Mouse (Mus musculus) gastrocnemius, adult 2 months (tissue): ENCODE measurements around the gene Dvl1. TPM values are rescaled to one million over a fixed set of nuclear protein-coding genes. Genes with fewer than 3 reads are reported as not detected.

Experiments used
- DNase-seq: peaks from one replicate; pipeline ENCODE4 v3.0.0; 2022
- H3K27ac ChIP-seq: fragments of 200-600 bp; 2 replicates; pipeline ENCODE4 v1.8.1; 2022; ENCODE audit warnings: mild to moderate bottlenecking
- H3K4me3 ChIP-seq: fragments of 200-600 bp; 2 replicates; pipeline ENCODE4 v1.8.1; 2022; ENCODE audit warnings: mild to moderate bottlenecking, moderate library complexity
- CTCF ChIP-seq: fragments of 200-600 bp; IDR thresholded peaks from 2 replicates; pipeline ENCODE4 v1.8.1; 2022; ENCODE audit warnings: antibody characterized with exemption, mild to moderate bottlenecking, moderate library complexity
- intact Hi-C: fragments of 180-260 bp; cut with DNase I; formaldehyde crosslinking; loops from one replicate; pipeline ENCODE4 v1.15.1; 2025
- total RNA-seq, 2 experiments: library from RNA; stranded (reverse); gene quantifications; 2 replicates each; pipeline ENCODE4 v1.2.3; 2021

The Dvl1 gene
- total RNA-seq, 2 experiments from 2014 or later, result 116 to 122 TPM

GRCm38 (mm10) chr4:155905634-155906033 is 58.4 kb downstream of the Dvl1 start:
- H3K4me3 ChIP-seq, result no peak overlapping the region
- intact Hi-C loops, result no loop called here
- TF ChIP-seq CTCF, result no peak
- H3K27ac ChIP-seq, result no peak overlapping the region
- peak; percentile 15 for DNase-seq

DNA sequence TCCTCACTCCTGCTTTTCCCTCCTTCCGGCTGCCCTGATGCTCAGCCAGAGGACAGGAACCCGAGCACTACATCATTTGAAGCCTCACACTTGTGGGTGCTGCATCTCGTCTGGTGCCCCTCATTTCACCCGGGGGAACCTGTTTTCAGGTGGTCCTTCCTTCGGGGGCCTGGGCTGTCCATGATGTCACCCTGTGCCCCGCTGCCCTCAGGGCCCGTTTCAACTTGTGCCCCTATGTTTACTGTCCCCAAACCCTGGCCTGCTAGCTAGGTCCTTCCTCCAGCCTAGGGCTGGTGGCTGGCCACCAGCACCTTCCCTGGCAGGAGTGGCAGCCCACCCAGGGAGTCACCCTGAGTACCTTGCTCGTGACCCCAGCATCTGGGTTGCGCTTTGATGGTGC is 58.9 kb downstream of the Dvl1 start:
- intact Hi-C loops, result no loop called here
- DNase-seq, result peak; percentile 16

GRCm38 (mm10) chr4:155907003-155907402 is 59.8 kb downstream of the Dvl1 start:
- peak; percentile 13 for DNase-seq
- intact Hi-C loops, result no loop called here
- Histone ChIP-seq H3K27ac (no peak overlapping the region), H3K4me3 (no peak overlapping the region)
- TF ChIP-seq CTCF, result no peak

More for the DNA sequence above, 58.9 kb downstream of the Dvl1 start:
- no peak overlapping the region for H3K27ac ChIP-seq
- H3K4me3 ChIP-seq, result no peak overlapping the region
- TF ChIP-seq CTCF, result no peak

GRCm38 (mm10) chr4:155908281-155908680 is 61.1 kb downstream of the Dvl1 start:
- peak; percentile 18 for DNase-seq
- TF ChIP-seq CTCF, result no peak
- Histone ChIP-seq H3K27ac (no peak overlapping the region), H3K4me3 (no peak overlapping the region)
- intact Hi-C loops, result no loop called here

DNA sequence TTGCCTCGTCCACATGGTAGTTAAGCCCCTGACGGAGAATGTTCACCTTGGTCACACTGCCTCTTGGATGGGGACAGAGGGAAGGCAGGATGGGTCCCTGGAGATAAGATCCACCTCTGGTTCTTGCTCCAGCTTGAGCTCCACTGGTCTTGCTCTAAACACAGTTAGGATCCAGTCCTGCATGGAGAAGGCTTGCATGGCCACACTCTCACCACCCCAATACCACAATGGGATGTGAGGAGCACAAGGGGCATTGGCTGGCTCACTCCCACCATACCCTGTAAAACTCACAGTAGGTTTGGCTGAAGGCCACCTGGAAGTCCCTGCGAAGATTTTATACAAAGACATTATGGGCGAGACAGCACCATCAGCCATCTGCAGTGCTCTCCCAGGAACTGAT is 61.5 kb downstream of the Dvl1 start:
- TF ChIP-seq CTCF, result no peak
- Histone ChIP-seq H3K27ac (no peak overlapping the region), H3K4me3 (no peak overlapping the region)
- peak; percentile 17 for DNase-seq
- intact Hi-C loops, result no loop called here

Other genes starting within 250 kb of the Dvl1 start
- gene Slc35e2, start 246.0 kb upstream of the Dvl1 start, total RNA-seq, result 1 to 10 TPM; 3.3 to 5.7 TPM
- 10 to 100 TPM; 28.4 to 32.0 TPM for gene Cdk11b, start 222.5 kb upstream of the Dvl1 start, total RNA-seq
- gene Gm10563, start 202.0 kb upstream of the Dvl1 start, total RNA-seq, result not detected
- 1 to 10 TPM in 1 of 2 experiments, under 1 TPM in 1; 0.64 to 3.0 TPM for gene Mmp23, start 194.0 kb upstream of the Dvl1 start, total RNA-seq
- gene Mib2, start 178.2 kb upstream of the Dvl1 start, total RNA-seq, result 10 to 100 TPM; 17.7 to 19.8 TPM
- 1 to 10 TPM; 1.0 to 1.5 TPM for gene Fndc10, start 153.1 kb upstream of the Dvl1 start, total RNA-seq
- gene Ssu72, start 142.6 kb upstream of the Dvl1 start, total RNA-seq, result 10 to 100 TPM; 42.3 to 44.5 TPM
- gene Tmem240, start 112.6 kb upstream of the Dvl1 start, total RNA-seq, result under 1 TPM; 0.41 to 0.67 TPM
- 10 to 100 TPM; 25.4 to 35.3 TPM for gene Atad3a, start 86.3 kb upstream of the Dvl1 start, total RNA-seq
- 1 to 10 TPM; 4.8 to 7.4 TPM for gene Vwa1, start 72.7 kb upstream of the Dvl1 start, total RNA-seq
- 1 to 10 TPM in 1 of 2 experiments, under 1 TPM in 1; 0.66 to 1.1 TPM for gene Tmem88b, start 61.5 kb upstream of the Dvl1 start, total RNA-seq
- gene Ankrd65, start 57.0 kb upstream of the Dvl1 start, total RNA-seq, result not detected
- 10 to 100 TPM; 39.0 to 52.7 TPM for gene Mrpl20, start 44.5 kb upstream of the Dvl1 start, total RNA-seq
- gene Ccnl2, start 34.9 kb upstream of the Dvl1 start, total RNA-seq, result 10 to 100 TPM; 26.4 to 27.0 TPM
- 10 to 100 TPM; 74.0 to 89.8 TPM for gene Aurkaip1, start 16.1 kb upstream of the Dvl1 start, total RNA-seq
- gene Mxra8, start 7.7 kb upstream of the Dvl1 start, total RNA-seq, result 10 to 100 TPM; 26.4 to 31.3 TPM
- under 1 TPM; 0.11 to 0.23 TPM for gene Tas1r3, start 16.0 kb downstream of the Dvl1 start, total RNA-seq
- 10 to 100 TPM; 13.6 to 18.0 TPM for gene Cptp, start 22.0 kb downstream of the Dvl1 start, total RNA-seq
- gene Ints11, start 22.1 kb downstream of the Dvl1 start, total RNA-seq, result 10 to 100 TPM; 14.9 to 17.3 TPM
- gene Pusl1, start 44.4 kb downstream of the Dvl1 start, total RNA-seq, result 10 to 100 TPM; 10.5 to 13.4 TPM
- 1 to 10 TPM; 7.5 to 8.0 TPM for gene Acap3, start 44.4 kb downstream of the Dvl1 start, total RNA-seq
- gene Ube2j2, start 96.4 kb downstream of the Dvl1 start, total RNA-seq, result 10 to 100 TPM; 62.8 to 64.5 TPM
- 10 to 100 TPM; 15.1 to 18.5 TPM for gene C1qtnf12, start 114.9 kb downstream of the Dvl1 start, total RNA-seq
- 1 to 10 TPM in 1 of 2 experiments, under 1 TPM in 1; 0.92 to 2.0 TPM for gene B3galt6, start 145.2 kb downstream of the Dvl1 start, total RNA-seq
- 10 to 100 TPM; 75.7 to 81.5 TPM for gene Sdf4, start 145.5 kb downstream of the Dvl1 start, total RNA-seq
- gene Tnfrsf4, start 166.4 kb downstream of the Dvl1 start, total RNA-seq, result 1 to 10 TPM in 1 of 2 experiments, under 1 TPM in 1; 0.75 to 2.1 TPM
- not detected for gene Tnfrsf18, start 178.8 kb downstream of the Dvl1 start, total RNA-seq
- not detected for gene Ttll10, start 212.0 kb downstream of the Dvl1 start, total RNA-seq